Mouse (Mus musculus) Patski (cell line): ENCODE results near the gene Hemk1. TPM values are rescaled to one million over a fixed set of nuclear protein-coding genes. Genes with fewer than 3 reads are reported as not detected.

Experiments
- ATAC-seq: fragments of 100-300 bp; one replicate; pipeline ENCODE4 v1.8.0; 2021
- CTCF ChIA-PET: fragments of 350-600 bp; sonication (Branson Sonifier 250); formaldehyde crosslinking; loops from one replicate; lab custom pipeline; 2022; ENCODE audit warnings: inconsistent platforms; lab: Charles Lee
- POLR2A ChIA-PET: fragments of 350-600 bp; sonication (Branson Sonifier 250); formaldehyde crosslinking; loops from one replicate; lab custom pipeline; 2022; ENCODE audit warnings: antibody characterized with exemption, inconsistent platforms; lab: Charles Lee
- DNase-seq: peaks from one replicate; pipeline ENCODE4 v3.0.0-alpha.2; 2011; ENCODE audit warnings: low read depth, low spot score
- H3K27me3 ChIP-seq: fragments of 371-371 bp; one replicate; pipeline ENCODE4 v1.5.1; 2021
- CTCF ChIP-seq: fragments of 100-300 bp; IDR thresholded peaks from one replicate; pipeline ENCODE4 v1.5.1; 2021
- in situ Hi-C: fragments of 300-500 bp; cut with MboI; formaldehyde crosslinking; loops from 3 replicates; pipeline ENCODE4 v1.11.1; 2018; ENCODE audit warnings: low pct_unique_long_range_greater_than_20kb, mixed read lengths
- polyA plus RNA-seq: library from polyadenylated mRNA; unstranded; gene quantifications from one replicate; pipeline ENCODE4 v1.2.3, GENCODE M21; 2021

Gene Hemk1
- polyA plus RNA-seq, 1 experiment from 2014 or later, result 19.2 TPM

DNA sequence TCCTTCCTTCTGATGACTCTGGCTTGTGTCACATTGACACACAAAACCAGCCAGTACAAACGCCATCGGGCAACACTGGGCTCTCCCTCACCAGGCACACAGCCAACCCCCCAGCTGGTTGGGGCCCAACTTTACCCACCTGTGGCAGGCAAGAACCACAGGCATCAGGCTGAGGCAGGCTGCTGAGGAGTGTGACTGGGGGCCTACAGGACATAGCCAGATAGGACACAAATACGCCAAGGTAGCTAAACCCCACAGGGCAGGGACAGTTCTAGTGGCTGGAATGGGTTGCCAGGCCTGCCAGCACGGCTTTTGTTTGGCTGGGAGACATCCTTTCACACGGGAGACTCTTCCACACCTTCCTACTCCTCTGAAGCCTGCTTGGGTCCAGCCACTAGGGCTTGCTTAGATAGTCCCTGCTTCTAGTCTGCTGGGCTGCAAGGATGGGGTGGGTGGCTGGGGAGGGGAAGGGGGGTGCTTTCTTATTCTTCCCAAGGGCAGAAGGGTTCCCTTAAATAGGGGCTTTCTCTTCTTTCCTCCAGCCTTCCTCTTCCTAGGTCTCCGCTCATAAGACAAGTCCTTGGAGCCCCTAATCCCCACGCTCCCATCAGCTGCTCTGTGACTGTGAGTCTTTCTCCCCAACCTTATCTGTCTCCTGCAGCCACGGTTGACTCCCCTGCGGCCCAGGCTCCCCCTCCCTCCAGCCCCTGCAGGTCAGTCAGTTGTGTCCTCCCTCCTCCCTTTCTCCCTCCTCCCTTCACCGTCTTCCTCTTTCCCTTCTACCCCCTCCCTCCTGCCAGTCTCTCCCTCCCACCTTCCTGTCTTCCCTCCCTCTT is 31.3 kb upstream of the Hemk1 start:
- in situ Hi-C loops, result loop anchor here (5.0 to 10.0 kb wide), 2 partner anchors 85 to 143 kb away; no protein-coding TSS in a partner anchor
- ATAC-seq, result no peak
- ChIA-PET POLR2A (no interaction called here), CTCF (no interaction called here)
- H3K27me3 ChIP-seq, result peaks cover 18% of the 10 kb centered on the region
- DNase-seq, result no peak
- no peak for TF ChIP-seq CTCF

DNA sequence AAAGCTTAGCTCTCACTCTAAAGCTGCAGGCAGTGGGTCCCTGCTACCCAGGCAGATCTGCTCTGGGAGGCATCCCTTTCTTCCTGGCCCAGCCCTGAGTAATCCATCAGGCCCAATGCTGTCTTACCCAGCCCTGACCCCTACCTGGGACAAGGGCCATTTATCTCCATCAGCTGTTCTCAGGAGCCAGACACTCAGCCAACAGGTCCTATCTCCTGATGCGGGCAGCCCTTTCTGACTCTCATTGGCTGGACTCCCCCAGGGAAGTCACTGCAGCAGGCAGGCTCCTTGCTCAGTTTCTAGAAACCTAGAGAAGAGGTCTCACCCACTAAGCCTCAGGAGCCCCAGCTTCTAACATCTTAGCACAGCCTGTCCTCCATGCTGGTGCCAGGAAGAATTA is 30.2 kb upstream of the Hemk1 start:
- no peak for ATAC-seq
- no peak for TF ChIP-seq CTCF
- no peak for DNase-seq
- POLR2A ChIA-PET, result no interaction called here
- in situ Hi-C loops, result loop anchor here (5.0 to 10.0 kb wide), 2 partner anchors 86 to 144 kb away; no protein-coding TSS in a partner anchor
- H3K27me3 ChIP-seq, result peaks cover 11% of the 10 kb centered on the region
- CTCF ChIA-PET, result no interaction called here

- TF ChIP-seq CTCF, result peak; percentile 75
- POLR2A ChIA-PET, result no interaction called here
- ATAC-seq, result no peak
These were observed 28.5 kb upstream of the Hemk1 start for GRCm38 (mm10) chr9:107366644-107367043.

DNA sequence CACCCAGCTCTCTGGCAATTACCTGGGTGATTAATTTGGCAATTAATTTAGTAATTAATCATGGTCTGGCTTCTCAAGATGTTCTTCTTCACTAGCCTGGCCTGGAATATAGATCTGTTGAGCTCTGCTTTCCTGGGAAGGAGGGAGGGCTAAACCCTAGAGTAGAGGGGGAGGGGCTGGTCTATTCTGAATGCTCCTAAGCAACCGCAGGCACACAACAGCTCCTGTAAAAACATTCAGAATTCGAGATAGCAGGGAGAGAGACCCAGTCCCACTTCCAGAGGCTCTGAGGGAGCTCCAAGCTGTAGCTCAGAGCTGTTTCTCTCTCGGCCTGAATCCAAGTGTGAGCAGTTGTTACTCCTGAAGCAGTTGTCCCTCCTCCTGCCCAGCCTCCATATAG is 22.8 kb upstream of the Hemk1 start:
- CTCF ChIA-PET, result interaction anchor here (1.1 to 1.4 kb wide), 2 partner anchors 66 to 67 kb away, joined by 3 to 4 read pairs; no protein-coding TSS in a partner anchor
- DNase-seq (no peak), ATAC-seq (no peak)
- peaks cover 30% of the 10 kb centered on the region for H3K27me3 ChIP-seq
- POLR2A ChIA-PET, result no interaction called here
- no peak for TF ChIP-seq CTCF
- in situ Hi-C loops, result loop anchor here (10.0 kb wide), 1 partner anchor 94 kb away; no protein-coding TSS in a partner anchor

More at GRCm38 (mm10) chr9:107366644-107367043, 28.5 kb upstream of the Hemk1 start:
- in situ Hi-C loops, result loop anchor here (5.0 to 10.0 kb wide), 2 partner anchors 88 to 146 kb away; no protein-coding TSS in a partner anchor
- no peak for DNase-seq
- peaks cover 14% of the 10 kb centered on the region for H3K27me3 ChIP-seq
- CTCF ChIA-PET, result no interaction called here

- in situ Hi-C loops, result no loop called here
- ChIA-PET CTCF (interaction anchor here (0.6 to 2.6 kb wide), 12 partner anchors 9 to 153 kb away, joined by 3 to 8 read pairs (median 4); partner anchors contain the start of genes 6430571L13Rik and Mapkapk3), POLR2A (no interaction called here)
- no peak for DNase-seq
- peak; percentile 88 for TF ChIP-seq CTCF
- no peak for ATAC-seq
- H3K27me3 ChIP-seq, result peaks cover 30% of the 10 kb centered on the region
These were observed 19.5 kb upstream of the Hemk1 start for GRCm38 (mm10) chr9:107357651-107358050.

GRCm38 (mm10) chr9:107355870-107356765 is 18.0 kb upstream of the Hemk1 start:
- TF ChIP-seq CTCF, result peak; percentile 80
- ChIA-PET CTCF (interaction anchor here (1.0 to 2.6 kb wide), 4 partner anchors 12 to 66 kb away, joined by 3 to 8 read pairs (median 5); partner anchors contain the start of gene Mapkapk3), POLR2A (no interaction called here)
- ATAC-seq (no peak), DNase-seq (no peak)
- H3K27me3 ChIP-seq, result peaks cover 20% of the 10 kb centered on the region
- in situ Hi-C loops, result no loop called here

DNA sequence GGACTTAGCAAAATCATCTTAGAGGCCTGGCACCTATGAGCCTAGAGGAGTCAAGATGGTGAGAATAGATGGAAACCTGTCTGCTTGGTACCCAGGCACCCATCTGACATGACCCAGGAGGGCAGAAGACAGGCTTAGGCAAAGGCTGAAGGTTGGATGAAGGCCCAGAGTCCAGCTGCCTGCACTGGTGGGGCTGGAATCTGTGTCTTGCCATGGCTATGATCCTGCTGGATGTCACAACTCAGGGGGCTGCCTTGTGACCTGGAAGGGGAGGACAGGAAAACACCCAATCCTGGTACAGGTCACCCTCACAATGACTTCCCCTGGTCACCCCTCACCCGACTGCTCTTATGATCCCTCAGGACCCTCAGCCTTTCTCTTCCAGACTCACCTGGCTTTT is 16.7 kb upstream of the Hemk1 start:
- ATAC-seq, result no peak
- H3K27me3 ChIP-seq, result peaks cover 7% of the 10 kb centered on the region
- CTCF ChIA-PET, result interaction anchor here (1.0 to 2.7 kb wide), 4 partner anchors 9 to 143 kb away, joined by 3 to 11 read pairs (median 4); partner anchors contain the start of gene 6430571L13Rik
- DNase-seq, result no peak
- in situ Hi-C loops, result no loop called here
- POLR2A ChIA-PET, result interaction anchor here (1.1 kb wide), 1 partner anchor 59 kb away, joined by 3 read pairs; the partner anchor contains the start of gene Cish
- no peak for TF ChIP-seq CTCF

GRCm38 (mm10) chr9:107349321-107349720 is 11.2 kb upstream of the Hemk1 start:
- POLR2A ChIA-PET, result no interaction called here
- no peak for ATAC-seq
- in situ Hi-C loops, result loop anchor here (10.0 kb wide), 1 partner anchor 185 kb away; no protein-coding TSS in a partner anchor

DNA sequence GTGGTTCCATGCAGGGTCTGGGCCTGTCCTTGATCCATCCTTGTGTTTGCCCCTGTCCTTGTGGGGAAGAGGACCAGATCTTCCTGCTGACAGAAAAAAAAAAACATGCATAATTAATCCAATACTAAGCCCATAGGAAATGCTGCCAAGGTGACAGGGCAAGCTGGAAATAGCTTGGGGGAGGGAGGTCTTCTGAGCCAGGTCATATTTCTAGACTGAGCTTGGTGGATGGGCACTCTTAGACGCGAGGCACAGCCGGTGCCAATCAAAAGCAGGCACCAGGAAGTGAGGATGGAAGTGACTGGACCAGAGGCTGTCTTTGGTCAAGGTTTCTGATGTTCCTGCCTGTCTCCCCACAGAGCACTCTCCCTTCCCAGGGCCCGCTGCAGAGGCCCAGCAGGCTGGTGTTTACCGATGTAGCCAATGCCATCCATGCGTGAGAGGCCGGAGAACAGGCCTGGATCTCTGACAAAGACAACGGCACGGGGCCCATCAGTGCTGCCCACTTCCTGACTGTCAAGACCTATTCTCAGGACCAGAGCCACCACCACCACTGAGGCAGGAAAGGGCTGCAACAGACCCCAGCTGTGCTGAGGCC is 9.5 kb upstream of the Hemk1 start:
- no peaks in the 10 kb centered on the region for H3K27me3 ChIP-seq
- CTCF ChIA-PET, result no interaction called here
- DNase-seq (no peak), ATAC-seq (no peak)
- POLR2A ChIA-PET, result no interaction called here
- TF ChIP-seq CTCF, result no peak
- in situ Hi-C loops, result loop anchor here (10.0 kb wide), 1 partner anchor 183 kb away; no protein-coding TSS in a partner anchor

More at GRCm38 (mm10) chr9:107349321-107349720, 11.2 kb upstream of the Hemk1 start:
- no peak for DNase-seq
- H3K27me3 ChIP-seq, result no peaks in the 10 kb centered on the region
- no peak for TF ChIP-seq CTCF
- CTCF ChIA-PET, result interaction anchor here (1.0 kb wide), 1 partner anchor 9 kb away, joined by 4 read pairs; no protein-coding TSS in a partner anchor
